Mouse (Mus musculus) frontal cortex, postnatal 25 days (tissue): Measurements from ENCODE around the gene Col5a1.

Source experiments
- DNase-seq, 2 experiments: peaks; one replicate each; pipeline ENCODE4 v3.0.0; 2022; ENCODE audit warnings: low spot score in 2 of 2

Gene Col5a1

GRCm38 (mm10) chr2:27969158-27969557 is 82.9 kb downstream of the Col5a1 start:
- DNase-seq = peak in 1 of 2 experiments; percentile 27

- DNase-seq = peak; percentile 55 to 68
These were observed 87.6 kb downstream of the Col5a1 start for GRCm38 (mm10) chr2:27973840-27974239.

- DNase-seq = no peak
These were observed 89.6 kb downstream of the Col5a1 start for GRCm38 (mm10) chr2:27975786-27976185.

GRCm38 (mm10) chr2:27976512-27976911 is 90.3 kb downstream of the Col5a1 start:
- DNase-seq = no peak

- DNase-seq = no peak
These were observed 94.8 kb downstream of the Col5a1 start for GRCm38 (mm10) chr2:27981066-27981465.

- no peak for DNase-seq
These were observed 95.7 kb downstream of the Col5a1 start for GRCm38 (mm10) chr2:27981621-27982535.

GRCm38 (mm10) chr2:27983093-27983492 is 96.9 kb downstream of the Col5a1 start:
- DNase-seq = no peak

GRCm38 (mm10) chr2:27983884-27984283 is 97.7 kb downstream of the Col5a1 start:
- DNase-seq = peak; percentile 22 to 26

GRCm38 (mm10) chr2:27986751-27987150 is 100.5 kb downstream of the Col5a1 start:
- DNase-seq = no peak

GRCm38 (mm10) chr2:27990430-27991211 is 104.4 kb downstream of the Col5a1 start:
- DNase-seq = no peak

- no peak for DNase-seq
These were observed 107.2 kb downstream of the Col5a1 start for GRCm38 (mm10) chr2:27993416-27993815.

GRCm38 (mm10) chr2:27999996-28000583 is 113.9 kb downstream of the Col5a1 start:
- no peak for DNase-seq

GRCm38 (mm10) chr2:28000660-28001059 is 114.4 kb downstream of the Col5a1 start:
- no peak for DNase-seq

GRCm38 (mm10) chr2:28001206-28001605 is 115.0 kb downstream of the Col5a1 start:
- DNase-seq = no peak

- DNase-seq = no peak
These were observed 119.0 kb downstream of the Col5a1 start for GRCm38 (mm10) chr2:28005187-28005586.

GRCm38 (mm10) chr2:28008261-28008660 is 122.0 kb downstream of the Col5a1 start:
- DNase-seq = no peak

- DNase-seq = no peak
These were observed 126.1 kb downstream of the Col5a1 start for GRCm38 (mm10) chr2:28012367-28012766.

- no peak for DNase-seq
These were observed 128.6 kb downstream of the Col5a1 start for GRCm38 (mm10) chr2:28014778-28015177.

- DNase-seq = no peak
These were observed 138.2 kb downstream of the Col5a1 start for GRCm38 (mm10) chr2:28024416-28024815.

- DNase-seq = no peak
These were observed 139.6 kb downstream of the Col5a1 start for GRCm38 (mm10) chr2:28025776-28026175.

GRCm38 (mm10) chr2:28031860-28032259 is 145.6 kb downstream of the Col5a1 start:
- no peak for DNase-seq

- DNase-seq = no peak
These were observed 146.2 kb downstream of the Col5a1 start for GRCm38 (mm10) chr2:28032469-28032868.
